Mouse (Mus musculus) forebrain, embryonic 10.5 days (tissue): ENCODE data around the gene Akirin1. TPM values are rescaled to one million over a fixed set of nuclear protein-coding genes. Genes with fewer than 3 reads are reported as not detected.

Source experiments
- DNase-seq: peaks from one replicate; pipeline ENCODE4 v3.0.0-alpha.2; 2017; ENCODE audit warnings: low spot score; ENCODE audit errors: extremely low spot score
- H3K27ac ChIP-seq: fragments of 300-500 bp; sonication (generic); 2 replicates; pipeline ENCODE4 v1.5.1; 2016; ENCODE audit warnings: mild to moderate bottlenecking
- H3K27me3 ChIP-seq: fragments of 300-500 bp; sonication (generic); 2 replicates; pipeline ENCODE4 v1.6.1; 2016; ENCODE audit warnings: mild to moderate bottlenecking; ENCODE audit not compliant: poor library complexity, severe bottlenecking
- H3K36me3 ChIP-seq: fragments of 300-500 bp; sonication (generic); replicated peaks from 2 replicates; pipeline ENCODE4 v1.6.1; 2016; ENCODE audit warnings: mild to moderate bottlenecking, moderate library complexity
- H3K4me1 ChIP-seq: fragments of 300-500 bp; sonication (generic); 2 replicates; pipeline ENCODE4 v1.6.1; 2016
- H3K4me3 ChIP-seq: fragments of 300-500 bp; sonication (generic); 2 replicates; pipeline ENCODE4 v1.5.1; 2016; ENCODE audit warnings: mild to moderate bottlenecking, moderate library complexity
- H3K9me3 ChIP-seq: fragments of 300-500 bp; sonication (generic); 2 replicates; pipeline ENCODE4 v1.6.1; 2016; ENCODE audit warnings: mild to moderate bottlenecking, moderate library complexity
- WGBS: fragments of 180-500 bp; shearing (Covaris S2); methylation state at CpG from one replicate; pipeline ENCODE4 v1.1.7; 2016; 5-methylcytosine and 5-hydroxymethylcytosine counted together
- polyA plus RNA-seq: library from polyadenylated mRNA; unstranded; fragments of >200 nt; fragmentation: Nextera tagmentation; extraction: Ambion mirVana; gene quantifications from 2 replicates; pipeline ENCODE4 v1.2.1, GENCODE M21; 2016

Akirin1 gene
- 61.4 and 63.2 TPM in 2 replicates for polyA plus RNA-seq

DNA sequence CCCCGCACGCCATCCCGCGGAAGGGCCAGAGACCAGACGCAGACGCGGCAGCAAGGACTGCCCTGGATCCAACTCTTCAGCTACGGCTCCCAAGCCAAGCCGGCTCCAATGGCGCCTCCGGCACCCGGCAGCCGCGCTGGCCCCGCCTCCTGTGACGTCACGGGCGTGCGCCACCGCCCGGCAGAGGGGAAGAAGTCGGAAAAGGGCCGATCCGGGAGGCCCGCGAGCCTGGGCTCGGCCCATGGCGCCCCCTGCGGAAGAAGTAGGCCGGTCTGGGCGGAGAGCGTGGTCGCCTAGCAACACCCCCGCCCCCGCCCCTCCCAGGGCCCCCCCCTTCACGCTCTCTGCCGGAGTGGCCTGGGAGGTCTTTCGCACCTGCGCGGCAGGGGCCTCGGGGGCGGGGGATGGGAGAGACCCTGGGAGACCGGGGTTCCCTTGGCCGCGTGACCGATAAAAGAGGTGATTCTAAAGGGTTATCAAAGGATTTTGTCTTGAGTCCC lies at the start of gene Akirin1:
Gene Akirin1, minus strand, starts transcription at position 194 of the 500 bp plus-strand sequence.
- DNase-seq = peak; percentile 96
- WGBS = under 1% methylated on average over 46 of the region's 46 CpGs
- H3K9me3 ChIP-seq = no peaks in the 10 kb centered on the region
- H3K4me1 ChIP-seq = peaks cover 20% of the 10 kb centered on the region
- H3K36me3 ChIP-seq = peaks cover 10% of the 10 kb centered on the region
- peak within 1 kb of the TSS; percentile 93 for H3K4me3 ChIP-seq
- H3K27me3 ChIP-seq = 0 out of 2 replicates have a peak, but pooled peaks cover 10% of the 10 kb centered on the region
- H3K27ac ChIP-seq = peak within 1 kb of the TSS; percentile 92

DNA sequence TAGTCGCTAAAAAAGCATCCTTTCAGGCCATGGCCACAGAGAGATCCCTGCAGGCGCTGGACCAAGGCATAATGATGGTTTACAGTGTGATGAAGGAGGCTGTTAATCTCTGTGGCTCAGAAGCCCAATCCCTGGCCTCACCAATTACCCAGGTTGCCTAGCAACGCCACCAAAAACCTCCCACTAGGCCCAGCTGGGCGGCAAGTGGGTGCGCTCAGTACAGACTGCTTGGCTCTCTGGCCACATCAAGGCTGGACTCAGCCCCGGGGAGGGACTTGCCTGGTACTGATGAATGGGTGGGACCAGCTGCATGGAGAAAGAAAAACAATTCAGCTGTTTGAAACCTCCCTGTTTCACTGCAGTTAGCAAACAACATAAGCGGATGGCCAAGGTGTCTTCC lies 47.7 kb upstream of the Akirin1 start:
- Histone ChIP-seq H3K4me1 (peaks cover 15% of the 10 kb centered on the region), H3K27ac (peak overlapping the region; percentile 62; the same call in 1 of the 2 replicates), H3K4me3 (no peak overlapping the region), H3K27me3 (no peaks in the 10 kb centered on the region), H3K9me3 (no peaks in the 10 kb centered on the region), H3K36me3 (no peaks in the 10 kb centered on the region)
- peak; percentile 37 for DNase-seq
- WGBS = 54% methylated on average over 7 of the region's 7 CpGs

DNA sequence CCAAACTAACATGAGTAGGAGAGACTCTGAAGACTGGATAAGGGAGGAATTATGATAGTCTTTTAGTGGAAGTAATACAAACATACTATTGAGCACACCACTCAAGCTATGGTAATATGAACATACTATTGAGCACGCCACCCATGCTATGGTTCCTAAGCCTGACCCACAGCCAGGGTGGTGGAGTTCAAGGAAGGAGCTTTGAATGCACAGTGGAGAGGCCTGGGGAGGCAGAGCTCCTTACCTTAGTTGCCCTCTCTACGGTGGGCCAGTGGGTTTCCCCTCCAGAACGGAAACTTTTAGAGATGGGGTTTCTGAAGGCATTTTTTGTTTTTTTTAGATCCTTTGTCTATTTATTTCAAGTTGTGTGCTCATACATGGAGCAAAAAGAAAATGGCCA lies 47.3 kb upstream of the Akirin1 start:
- peak overlapping the region; percentile 62; the same call in 1 of the 2 replicates for H3K27ac ChIP-seq
- WGBS = 91% methylated on average over 3 of the region's 3 CpGs
- H3K36me3 ChIP-seq = no peaks in the 10 kb centered on the region
- no peaks in the 10 kb centered on the region for H3K27me3 ChIP-seq
- no peaks in the 10 kb centered on the region for H3K9me3 ChIP-seq
- H3K4me1 ChIP-seq = peaks cover 15% of the 10 kb centered on the region
- no peak overlapping the region for H3K4me3 ChIP-seq
- DNase-seq = no peak

DNA sequence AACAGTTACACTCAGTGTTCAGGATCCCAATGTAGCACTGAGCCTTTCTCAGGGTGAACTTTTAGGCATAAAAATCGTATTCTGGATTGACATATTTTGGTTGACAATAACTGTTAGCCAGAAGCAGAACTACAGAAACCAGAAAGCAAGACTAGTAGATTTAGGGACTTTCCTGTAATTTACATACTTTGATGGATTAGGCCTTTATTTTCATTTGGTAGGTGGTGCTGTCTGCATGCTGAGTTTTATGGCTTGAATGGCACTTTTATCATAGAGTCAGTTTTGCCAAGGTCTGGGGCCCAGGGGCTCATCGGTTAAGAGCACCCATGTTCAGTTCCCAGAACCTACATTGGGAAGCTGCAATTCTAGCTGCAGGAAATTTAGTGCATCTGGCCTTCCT lies 44.9 kb upstream of the Akirin1 start:
- no peak overlapping the region for H3K27ac ChIP-seq
- no peak for DNase-seq
- no peak overlapping the region for H3K4me3 ChIP-seq
- H3K27me3 ChIP-seq = no peaks in the 10 kb centered on the region
- peaks cover 15% of the 10 kb centered on the region for H3K4me1 ChIP-seq
- WGBS = 80% methylated on average over 2 of the region's 2 CpGs
- no peaks in the 10 kb centered on the region for H3K36me3 ChIP-seq
- no peaks in the 10 kb centered on the region for H3K9me3 ChIP-seq

DNA sequence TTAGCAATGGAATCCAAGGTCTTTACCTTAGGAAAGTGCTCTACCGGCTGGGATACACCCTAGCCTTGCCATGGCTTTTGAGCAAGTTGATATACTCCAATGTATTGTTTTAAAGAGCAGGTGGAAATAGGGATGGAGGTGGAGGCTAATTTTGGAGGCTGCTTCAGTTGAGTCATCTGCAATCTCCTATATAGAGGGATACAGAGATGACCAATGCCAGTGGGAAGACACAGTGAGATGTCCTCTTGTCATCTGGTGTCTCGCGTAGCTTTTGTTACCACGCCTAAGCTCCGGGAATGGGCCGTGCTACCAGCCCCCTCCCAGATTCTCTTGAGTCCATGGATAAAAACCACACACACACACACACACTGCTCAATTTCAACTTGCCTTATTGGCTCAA lies 43.0 kb upstream of the Akirin1 start:
- Histone ChIP-seq H3K27me3 (no peaks in the 10 kb centered on the region), H3K4me1 (peaks cover 16% of the 10 kb centered on the region), H3K9me3 (no peaks in the 10 kb centered on the region), H3K4me3 (no peak overlapping the region), H3K27ac (no peak overlapping the region), H3K36me3 (no peaks in the 10 kb centered on the region)
- no peak for DNase-seq
- 95% methylated on average over 6 of the region's 6 CpGs for WGBS

DNA sequence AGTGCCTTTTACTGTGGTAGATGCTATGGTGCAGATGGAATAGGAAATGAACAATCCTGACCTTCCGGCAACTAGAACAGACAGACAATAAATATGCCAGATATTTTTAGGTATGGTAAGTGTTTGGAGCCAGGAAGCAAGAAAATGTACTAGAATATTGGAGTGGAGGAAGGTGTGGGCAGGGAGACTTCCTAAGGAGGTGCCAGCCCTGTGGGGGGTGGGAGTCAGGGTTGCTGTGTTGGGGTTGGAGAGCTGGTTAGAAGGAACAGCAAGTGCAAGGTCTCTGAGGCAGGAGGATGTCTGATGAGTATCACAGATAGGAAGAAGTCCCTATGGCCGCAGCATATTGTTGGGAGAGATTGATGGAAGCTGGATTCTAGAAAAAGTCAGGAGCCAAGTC lies 42.5 kb upstream of the Akirin1 start:
- Histone ChIP-seq H3K9me3 (no peaks in the 10 kb centered on the region), H3K4me3 (no peak overlapping the region), H3K27ac (no peak overlapping the region), H3K4me1 (peaks cover 16% of the 10 kb centered on the region), H3K27me3 (no peaks in the 10 kb centered on the region), H3K36me3 (no peaks in the 10 kb centered on the region)
- no peak for DNase-seq
- 96% methylated on average over 2 of the region's 2 CpGs for WGBS

DNA sequence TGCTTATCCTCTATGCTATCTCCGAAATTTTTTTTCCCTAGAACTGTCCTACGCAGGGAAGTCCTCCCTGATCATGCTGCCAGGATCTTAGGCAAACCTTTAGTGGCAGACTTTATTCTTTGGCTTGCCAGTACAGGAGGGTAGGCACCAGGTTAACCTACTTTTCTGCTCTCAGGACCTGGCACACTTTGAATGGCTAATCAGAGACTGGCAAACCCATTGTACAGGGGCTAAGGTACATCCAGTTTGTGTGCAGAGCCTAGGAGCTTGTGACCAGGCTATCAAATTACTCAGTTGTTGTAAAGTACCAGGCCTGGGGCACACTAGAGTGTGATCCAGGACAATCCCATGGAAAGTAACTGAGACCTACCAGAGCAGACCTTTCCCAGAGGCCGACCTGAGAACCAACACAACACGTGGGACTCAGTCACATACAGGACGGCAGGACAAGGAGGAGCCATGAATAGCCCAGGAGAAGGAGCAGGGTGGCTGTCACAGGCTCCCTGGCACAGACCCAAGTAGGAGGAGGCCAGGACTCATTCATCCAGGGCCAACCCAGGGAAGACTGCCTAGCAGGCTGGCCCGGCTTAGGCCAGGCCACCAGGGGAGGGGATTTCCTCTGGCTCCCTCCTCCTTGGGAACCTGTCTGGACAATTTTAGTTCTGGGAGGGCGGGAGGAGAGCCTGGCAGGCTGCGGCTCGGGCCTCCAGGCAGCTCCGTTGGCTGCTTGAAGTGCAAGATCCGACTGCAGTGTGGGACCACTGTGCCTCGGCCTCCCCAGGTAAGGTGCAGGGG lies 37.2 kb upstream of the Akirin1 start, which contains the start of gene Rhbdl2:
Gene Rhbdl2, plus strand, starts transcription at position 684 of the 795 bp plus-strand sequence.
- Histone ChIP-seq H3K27ac (peak within 1 kb of the TSS; percentile 68), H3K9me3 (no peaks in the 10 kb centered on the region), H3K27me3 (no peaks in the 10 kb centered on the region), H3K36me3 (no peaks in the 10 kb centered on the region), H3K4me3 (peak within 1 kb of the TSS; percentile 8; the same call in 1 of the 2 replicates), H3K4me1 (peaks cover 11% of the 10 kb centered on the region)
- 33% methylated on average over 12 of the region's 12 CpGs for WGBS
- no peak for DNase-seq

DNA sequence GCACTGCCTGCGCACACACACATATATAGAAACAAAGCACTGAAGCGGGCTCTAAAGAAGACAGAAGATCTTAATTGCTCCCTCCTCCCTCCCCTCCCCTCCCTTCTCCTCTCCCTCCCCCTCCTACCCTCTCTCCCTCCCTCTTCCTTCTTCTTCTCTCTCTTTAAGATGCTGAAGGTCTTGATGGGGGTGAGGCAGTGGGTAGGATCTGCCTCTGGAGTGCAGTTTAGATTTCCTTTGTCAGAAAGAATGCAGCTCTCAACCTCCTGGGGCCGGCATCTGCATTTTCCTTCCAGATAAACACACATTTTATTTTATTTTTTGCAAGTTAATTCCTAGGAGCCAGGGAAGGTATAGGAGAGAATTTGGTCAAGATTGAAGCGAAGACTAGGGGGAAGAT lies 18.1 kb upstream of the Akirin1 start:
- H3K27me3 ChIP-seq = no peaks in the 10 kb centered on the region
- H3K27ac ChIP-seq = no peak overlapping the region
- no peak for DNase-seq
- no peaks in the 10 kb centered on the region for H3K4me1 ChIP-seq
- 72% methylated on average over 4 of the region's 4 CpGs for WGBS
- H3K36me3 ChIP-seq = no peaks in the 10 kb centered on the region
- H3K4me3 ChIP-seq = no peak overlapping the region
- H3K9me3 ChIP-seq = no peaks in the 10 kb centered on the region; the same call in 1 of the 2 replicates

DNA sequence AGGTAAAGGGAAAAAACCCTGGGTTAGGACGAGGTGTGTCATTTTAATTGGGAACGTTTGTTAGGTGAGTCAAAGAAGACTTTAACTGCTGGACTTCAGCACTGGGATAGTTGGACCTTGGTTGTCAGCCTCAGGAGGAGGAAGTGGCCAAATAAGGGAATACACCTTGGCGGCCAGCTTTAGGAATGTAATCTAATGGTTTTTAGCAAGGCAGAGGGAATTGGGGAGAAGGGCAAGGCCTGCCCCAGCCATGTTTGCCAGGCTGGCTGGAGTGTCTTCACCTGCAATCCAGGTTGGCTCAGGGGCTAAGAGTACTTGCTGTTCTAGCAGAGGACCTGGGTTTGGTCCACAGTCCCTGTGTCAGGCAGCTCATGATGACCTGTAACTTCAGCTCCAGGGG lies 17.7 kb upstream of the Akirin1 start:
- no peak overlapping the region for H3K4me3 ChIP-seq
- H3K36me3 ChIP-seq = no peaks in the 10 kb centered on the region
- no peaks in the 10 kb centered on the region; the same call in 1 of the 2 replicates for H3K9me3 ChIP-seq
- no peak for DNase-seq
- no peaks in the 10 kb centered on the region for H3K4me1 ChIP-seq
- 80% methylated on average over 3 of the region's 3 CpGs for WGBS
- H3K27me3 ChIP-seq = no peaks in the 10 kb centered on the region
- no peak overlapping the region for H3K27ac ChIP-seq

DNA sequence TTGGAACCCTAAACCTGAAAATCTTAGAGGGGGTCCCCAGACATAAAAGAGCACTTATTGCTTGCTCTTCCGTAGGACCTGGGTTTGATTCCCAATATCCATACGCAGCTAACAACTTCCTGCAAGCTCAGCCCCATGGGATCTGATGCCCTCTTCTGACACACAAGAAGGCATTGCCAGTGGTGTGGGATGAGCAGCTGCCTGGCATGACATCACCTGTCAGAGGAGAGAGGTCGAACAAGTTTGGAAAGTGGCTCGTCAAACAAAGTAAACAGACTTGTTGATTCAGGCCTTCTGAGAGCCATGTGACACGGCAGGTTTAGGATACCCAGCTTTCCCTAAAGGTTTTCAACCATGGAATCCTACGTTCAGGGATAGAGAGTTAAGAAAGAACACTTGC lies 14.9 kb upstream of the Akirin1 start:
- Histone ChIP-seq H3K4me1 (no peaks in the 10 kb centered on the region), H3K27me3 (no peaks in the 10 kb centered on the region), H3K4me3 (no peak overlapping the region), H3K27ac (no peak overlapping the region), H3K9me3 (no peaks in the 10 kb centered on the region), H3K36me3 (no peaks in the 10 kb centered on the region)
- 87% methylated on average over 6 of the region's 6 CpGs for WGBS
- DNase-seq = no peak

DNA sequence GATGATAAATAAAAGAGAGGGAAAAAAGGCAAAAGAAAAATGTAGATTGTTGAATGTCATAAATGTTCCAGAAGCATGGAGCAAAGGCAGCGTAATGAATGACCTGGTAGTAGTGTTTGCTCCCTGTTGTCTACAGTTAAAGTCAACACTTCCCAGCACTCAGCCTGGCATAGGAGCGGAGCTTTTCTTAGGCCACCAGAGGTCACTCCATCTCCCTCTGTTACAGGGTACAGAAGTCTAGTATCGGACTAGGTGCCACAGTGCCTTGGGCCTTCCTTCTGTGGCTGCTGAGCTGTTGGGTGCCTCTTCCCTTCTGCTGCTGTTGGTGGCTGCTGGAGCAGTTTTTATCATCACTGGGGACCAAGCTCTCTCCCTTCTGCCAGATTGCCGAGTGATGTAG lies 8.2 kb upstream of the Akirin1 start:
- Histone ChIP-seq H3K27me3 (no peaks in the 10 kb centered on the region), H3K36me3 (no peaks in the 10 kb centered on the region), H3K4me3 (no peak overlapping the region), H3K4me1 (no peaks in the 10 kb centered on the region), H3K27ac (no peak overlapping the region), H3K9me3 (no peaks in the 10 kb centered on the region)
- no peak for DNase-seq
- 63% methylated on average over 4 of the region's 4 CpGs for WGBS

DNA sequence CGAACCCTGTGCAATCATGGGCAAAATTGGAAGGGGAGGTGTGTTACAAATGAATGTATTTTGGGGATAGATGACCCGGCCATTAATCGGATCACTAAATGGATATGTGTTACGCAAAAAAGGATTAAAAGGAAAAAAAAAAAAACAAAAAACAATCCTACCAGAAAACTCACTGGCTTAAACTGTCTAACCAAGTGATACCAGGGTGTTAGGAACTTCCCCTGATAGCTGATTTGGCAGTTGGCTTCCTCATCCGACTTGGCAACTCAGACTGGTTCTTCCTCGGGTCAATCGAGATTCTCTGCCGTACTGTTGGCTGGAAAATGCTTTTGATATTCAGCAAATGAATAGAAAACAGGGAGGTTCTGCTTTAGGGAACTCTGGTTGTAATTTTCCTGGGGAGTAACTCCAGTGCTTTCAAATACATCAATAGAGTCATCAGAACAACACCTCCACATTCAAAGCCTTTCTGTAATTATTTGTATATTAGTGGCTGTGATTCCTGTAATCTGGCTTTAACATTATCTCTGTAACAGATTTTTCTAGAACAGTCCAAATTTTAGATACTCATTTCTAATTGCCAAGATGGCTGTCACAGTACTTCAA lies 665 bp upstream of the Akirin1 start:
- Histone ChIP-seq H3K9me3 (no peaks in the 10 kb centered on the region), H3K4me3 (peak overlapping the region; percentile 93), H3K27ac (peak overlapping the region; percentile 92), H3K36me3 (peaks cover 8% of the 10 kb centered on the region), H3K27me3 (0 out of 2 replicates have a peak, but pooled peaks cover 10% of the 10 kb centered on the region), H3K4me1 (peaks cover 20% of the 10 kb centered on the region)
- no peak for DNase-seq
- 1% methylated on average over 8 of the region's 8 CpGs for WGBS
